17 mouse cellular contexts compared by ENCODE assay signal in genomic region chr16:36276796-36277195, GRCm38 (mm10). TPM values are rescaled to one million over a fixed set of nuclear protein-coding genes. Genes with fewer than 3 reads are reported as not detected.
A peak's percentile ranks its signal among the peaks of the same experiment; 100 is the strongest.
DNase-seq lines count a peak whose midpoint lies in the region; ATAC-seq lines count a peak whose summit lies in the region.
"Not testable (repeated sequence)": the region's sequence is repeated elsewhere in the genome, so short reads cannot be mapped to it uniquely, and the experiment has no call there.
"Had no signal": no experiment of that assay in that cellular context is flagged by ENCODE, and none has a peak within 500 bp of the region (broad histone marks: within the 10 kb centered on the region; RNA-seq: fewer than 3 reads in every experiment).

Stfa1 (plus strand) TSS chr16:36276951.

- not testable (repeated sequence) for H3K4me3 ChIP-seq in liver, embryonic 11.5 days (ENCODE audit: low read depth, low read length); stomach, embryonic 14.5 days (ENCODE audit: low read depth, low read length)
- H3K4me3 ChIP-seq in liver, embryonic 15.5 days (replicated peaks), result peak within 1 kb of the TSS; percentile 1; the same call in 1 of the 2 replicates

- H3K27ac ChIP-seq in liver, embryonic 11.5 days (ENCODE audit: low read depth, low read length); liver, embryonic 15.5 days (replicated peaks); stomach, embryonic 14.5 days (ENCODE audit: low read length): not testable (repeated sequence)

- H3K9ac ChIP-seq in liver, embryonic 11.5 days (ENCODE audit: low read depth, low read length); liver, embryonic 15.5 days; stomach, embryonic 14.5 days (replicated peaks; ENCODE audit: low read depth, low read length): not testable (repeated sequence)

- DNase-seq in adrenal gland, postnatal 4 days (ENCODE audit: low spot score in 2 of 2); liver, embryonic 11.5 days (ENCODE audit: low spot score); thymus, postnatal 0 days (ENCODE audit: low spot score): not testable (repeated sequence)

- not testable (repeated sequence) for H3K36me3 ChIP-seq in liver, embryonic 11.5 days (ENCODE audit: control insufficient read depth, insufficient read depth, low read length); liver, embryonic 15.5 days (replicated peaks); stomach, embryonic 14.5 days (ENCODE audit: control insufficient read depth, insufficient read depth, low read length)

- H3K4me1 ChIP-seq in liver, embryonic 11.5 days (replicated peaks; ENCODE audit: control insufficient read depth, insufficient read depth, low read length); liver, embryonic 15.5 days (replicated peaks); stomach, embryonic 14.5 days (ENCODE audit: control insufficient read depth, insufficient read depth, low read length): not testable (repeated sequence)

- WGBS in liver, embryonic 11.5 days, result 77% methylated on average over 4 of the region's 4 CpGs
- WGBS in liver, embryonic 15.5 days (ENCODE audit: insufficient replicate concordance), result 61% methylated on average over 4 of the region's 4 CpGs
- WGBS in stomach, embryonic 14.5 days, result 90% methylated on average over 4 of the region's 4 CpGs

- not testable (repeated sequence) for H3K27me3 ChIP-seq in liver, embryonic 11.5 days (replicated peaks; ENCODE audit: control insufficient read depth, insufficient read depth, low read length); liver, embryonic 15.5 days; stomach, embryonic 14.5 days (ENCODE audit: control insufficient read depth, insufficient read depth, low read length)

- not testable (repeated sequence) for H3K4me2 ChIP-seq in liver, embryonic 11.5 days; liver, embryonic 15.5 days; stomach, embryonic 14.5 days (replicated peaks; ENCODE audit: low read depth, low read length)

- peak; percentile 56; the same call in 1 of the 2 replicates for ATAC-seq in granulocyte monocyte progenitor cell, adult 5-6 weeks (replicated peaks; ENCODE audit: poor library complexity, severe bottlenecking)
- not testable (repeated sequence) for ATAC-seq in liver, embryonic 11.5 days (replicated peaks; ENCODE audit: low FRiP score); liver, embryonic 15.5 days (ENCODE audit: insufficient read depth); stomach, embryonic 14.5 days (ENCODE audit: insufficient number of reproducible peaks, insufficient read depth, low FRiP score, low read depth)
- peak; percentile 47 for ATAC-seq in megakaryocyte, adult 5-6 weeks (ENCODE audit: poor library complexity, severe bottlenecking)

- not testable (repeated sequence) for H3K9me3 ChIP-seq in liver, embryonic 11.5 days (ENCODE audit: control insufficient read depth, low read length); liver, embryonic 15.5 days (replicated peaks); stomach, embryonic 14.5 days (ENCODE audit: control insufficient read depth, low read depth, low read length)

RNA-seq across cellular contexts. Expression of gene Stfa1, which starts in this region (rescaled TPM):
- total RNA-seq in adrenal gland, postnatal 4 days (2021), result 10 to 100 TPM; 28.2 to 83.6 TPM
- not detected in 2 replicates for total RNA-seq in granulocyte monocyte progenitor cell, adult 5-6 weeks (2014; fragmentation: Nextera tagmentation)
- not detected in 2 replicates for total RNA-seq in granulocyte monocyte progenitor cell, adult 5-6 weeks (2017)
- polyA plus RNA-seq in liver, embryonic 11.5 days (2014; fragmentation: Nextera tagmentation; extraction: Ambion mirVana), result 55.5 TPM in 2 replicates
- polyA plus RNA-seq in liver, embryonic 15.5 days (2015; fragmentation: Nextera tagmentation; extraction: Ambion mirVana), result 449 and 596 TPM in 2 replicates
- total RNA-seq in megakaryocyte, adult 5-6 weeks (2015), result 15.0 and 16.9 TPM in 2 replicates
- total RNA-seq in megakaryocyte, adult 5-6 weeks (2017), result 6.9 and 10.9 TPM in 2 replicates
- polyA plus RNA-seq in stomach, embryonic 14.5 days (2014; fragmentation: Nextera tagmentation; extraction: Ambion mirVana), result 15.1 and 16.5 TPM in 2 replicates
- polyA plus RNA-seq in thymus, postnatal 0 days (2015; fragmentation: Nextera tagmentation; extraction: Ambion mirVana), result 5.5 and 15.9 TPM in 2 replicates
- total RNA-seq: adrenal gland, adult 2 months; adrenal gland, postnatal 36 days; ES-E14; forebrain, postnatal 0 days; gastrocnemius, adult 18-20 months; gastrocnemius, postnatal 14 days; heart, adult 8-10 months; heart, postnatal 25 days had no signal
- polyA plus RNA-seq: adrenal gland, adult 2 months; cortical plate, adult 2 months; gonadal fat pad, adult 2 months had no signal

Comparison
In these comparisons a context has a peak if more than half of its experiments do, and no peak if none do; other contexts are left out.
1. RNA of gene Stfa1 (total RNA-seq): 28.2 to 83.6 TPM in adrenal gland, postnatal 4 days and 6.9 to 16.9 TPM in megakaryocyte, adult 5-6 weeks; not detected in granulocyte monocyte progenitor cell, adult 5-6 weeks; every median in the first group is over 4 times any median in the second.
2. Peak in ATAC-seq in granulocyte monocyte progenitor cell, adult 5-6 weeks; RNA of the gene not detected or under 1 TPM.